In the genomic region with DNA sequence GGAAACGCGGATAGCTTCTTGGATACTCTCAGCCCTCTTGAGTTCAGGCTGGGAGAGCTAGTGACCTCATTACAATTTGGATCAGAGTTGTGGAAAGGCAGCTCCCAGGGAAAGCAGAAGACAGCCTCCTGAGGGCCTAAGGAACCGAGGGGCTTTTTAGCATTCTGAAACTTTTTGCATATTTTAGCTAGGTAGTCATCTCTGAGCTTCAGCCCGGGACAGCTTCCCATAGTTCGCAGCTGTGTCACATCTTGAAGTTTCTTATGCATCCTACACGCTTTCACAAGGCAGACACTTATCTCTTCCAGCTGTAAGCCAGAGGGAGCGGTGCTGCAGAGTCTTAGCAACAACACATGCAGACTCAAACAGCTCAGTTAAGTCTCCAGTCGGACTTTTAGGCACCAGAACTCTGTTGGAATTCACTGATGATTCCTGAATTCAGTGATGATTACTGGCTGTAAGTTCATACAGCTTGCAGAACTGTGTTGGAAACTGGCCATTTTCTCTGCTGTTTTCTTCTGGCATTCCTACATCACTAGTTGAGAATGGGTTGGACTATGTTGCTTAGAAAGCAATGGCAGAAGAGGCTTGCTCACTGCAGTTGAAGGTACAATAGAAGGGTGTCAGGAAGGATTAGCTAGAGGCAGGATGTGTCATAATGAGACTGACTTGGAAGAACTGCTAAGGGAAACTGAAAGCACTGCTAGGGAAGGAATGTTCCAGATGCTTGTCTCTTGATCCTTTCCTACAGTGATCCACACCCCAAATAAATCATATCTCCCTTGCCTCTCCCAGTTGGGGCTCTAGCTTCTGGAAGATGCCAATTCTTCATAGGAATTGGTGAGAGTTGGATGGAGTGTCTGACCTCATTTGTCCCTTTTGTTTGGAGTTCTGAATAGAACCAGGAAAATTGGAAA, we compare ENCODE assay signal across 9 mouse cellular contexts.
A peak's percentile ranks its signal among the peaks of the same experiment; 100 is the strongest.
DNase-seq lines count a peak whose midpoint lies in the region; ATAC-seq and TF ChIP-seq lines count a peak whose summit lies in the region.
"Had no signal": no experiment of that assay in that cellular context is flagged by ENCODE, and none has a peak within 500 bp of the region (broad histone marks: within the 10 kb centered on the region; RNA-seq: fewer than 3 reads in every experiment).

No protein-coding gene starts in this region.

- no peaks in the 10 kb centered on the region for H3K4me1 ChIP-seq in embryonic facial prominence, embryonic 14.5 days (ENCODE audit: control insufficient read depth, insufficient read depth, low read length)
- no peaks in the 10 kb centered on the region for H3K4me1 ChIP-seq in embryonic facial prominence, embryonic 10.5 days
- no peaks in the 10 kb centered on the region for H3K4me1 ChIP-seq in limb, embryonic 15.5 days
- no peaks in the 10 kb centered on the region for H3K4me1 ChIP-seq in thymus, adult 2 months (replicated peaks; ENCODE audit: control insufficient read depth, insufficient read depth, low read length)
- H3K4me1 ChIP-seq: liver, embryonic 13.5 days had no signal

- peak; percentile 82; the same call in 1 of the 2 replicates for ATAC-seq in embryonic facial prominence, embryonic 14.5 days (ENCODE audit: low read depth)
- peak; percentile 63; the same call in 1 of the 2 replicates for ATAC-seq in limb, embryonic 15.5 days (ENCODE audit: insufficient number of reproducible peaks, low FRiP score, low TSS enrichment, low read depth)
- ATAC-seq in monocyte, adult 5-6 weeks (replicated peaks; ENCODE audit: insufficient number of reproducible peaks, low FRiP score, low TSS enrichment, poor library complexity, severe bottlenecking), result no peak
- no peak for ATAC-seq in megakaryocyte progenitor cell, adult 5-6 weeks (replicated peaks; ENCODE audit: poor library complexity)

- no peak overlapping the region for H3K9ac ChIP-seq in embryonic facial prominence, embryonic 14.5 days (ENCODE audit: low read depth, low read length)
- no peak overlapping the region for H3K9ac ChIP-seq in limb, embryonic 15.5 days
- H3K9ac ChIP-seq: liver, embryonic 13.5 days had no signal

- TF ChIP-seq CTCF in thymus, adult 2 months (IDR thresholded peaks at IDR 0.05; ENCODE audit: borderline replicate concordance, control insufficient read depth, extremely low read depth, insufficient read depth, low read length, poor library complexity), result no peak

- H3K27ac ChIP-seq in embryonic facial prominence, embryonic 14.5 days (replicated peaks; ENCODE audit: low read depth, low read length), result no peak overlapping the region
- H3K27ac ChIP-seq in embryonic facial prominence, embryonic 10.5 days (replicated peaks), result no peak overlapping the region
- peak overlapping the region; percentile 17; the same call in 1 of the 2 replicates for H3K27ac ChIP-seq in limb, embryonic 15.5 days
- no peak overlapping the region for H3K27ac ChIP-seq in thymus, adult 2 months (ENCODE audit: control insufficient read depth, insufficient read depth, low read length)
- H3K27ac ChIP-seq: liver, embryonic 13.5 days had no signal

- H3K36me3 ChIP-seq in embryonic facial prominence, embryonic 14.5 days (ENCODE audit: control insufficient read depth, insufficient read depth, low read length), result no peaks in the 10 kb centered on the region
- H3K36me3 ChIP-seq in embryonic facial prominence, embryonic 10.5 days (replicated peaks), result no peaks in the 10 kb centered on the region
- no peaks in the 10 kb centered on the region for H3K36me3 ChIP-seq in limb, embryonic 15.5 days
- H3K36me3 ChIP-seq in thymus, adult 2 months (ENCODE audit: control insufficient read depth, insufficient read depth, low read length), result no peaks in the 10 kb centered on the region
- H3K36me3 ChIP-seq: liver, embryonic 13.5 days had no signal

- no peak overlapping the region for H3K4me2 ChIP-seq in embryonic facial prominence, embryonic 14.5 days (ENCODE audit: low read depth, low read length)
- no peak overlapping the region for H3K4me2 ChIP-seq in limb, embryonic 15.5 days
- H3K4me2 ChIP-seq: liver, embryonic 13.5 days had no signal

- TF ChIP-seq POLR2A in thymus, adult 2 months (IDR thresholded peaks at IDR 0.05; ENCODE audit: control insufficient read depth, extremely low read depth, insufficient read depth, low read length, poor library complexity), result no peak

- H3K9me3 ChIP-seq in embryonic facial prominence, embryonic 14.5 days (ENCODE audit: control insufficient read depth, low read length), result no peaks in the 10 kb centered on the region
- no peaks in the 10 kb centered on the region for H3K9me3 ChIP-seq in embryonic facial prominence, embryonic 10.5 days
- no peaks in the 10 kb centered on the region for H3K9me3 ChIP-seq in limb, embryonic 15.5 days
- H3K9me3 ChIP-seq: liver, embryonic 13.5 days had no signal

- no peak overlapping the region for H3K4me3 ChIP-seq in embryonic facial prominence, embryonic 14.5 days (ENCODE audit: low read depth, low read length)
- H3K4me3 ChIP-seq in embryonic facial prominence, embryonic 10.5 days, result no peak overlapping the region
- no peak overlapping the region for H3K4me3 ChIP-seq in limb, embryonic 15.5 days
- no peak overlapping the region for H3K4me3 ChIP-seq in thymus, adult 2 months (ENCODE audit: control insufficient read depth, insufficient read depth, low read length)
- H3K4me3 ChIP-seq: liver, embryonic 13.5 days had no signal

- no peaks in the 10 kb centered on the region for H3K27me3 ChIP-seq in embryonic facial prominence, embryonic 14.5 days (replicated peaks; ENCODE audit: control insufficient read depth, insufficient read depth, low read length)
- peaks cover 30% of the 10 kb centered on the region for H3K27me3 ChIP-seq in embryonic facial prominence, embryonic 10.5 days (replicated peaks; ENCODE audit: low read depth, poor library complexity, severe bottlenecking)
- H3K27me3 ChIP-seq in limb, embryonic 15.5 days, result no peaks in the 10 kb centered on the region
- H3K27me3 ChIP-seq in thymus, adult 2 months (ENCODE audit: control insufficient read depth, insufficient read depth, low read length), result no peaks in the 10 kb centered on the region
- H3K27me3 ChIP-seq: liver, embryonic 13.5 days had no signal

- 43% methylated on average over 8 of the region's 8 CpGs for WGBS in embryonic facial prominence, embryonic 14.5 days
- WGBS in embryonic facial prominence, embryonic 10.5 days, result 65% methylated on average over 8 of the region's 8 CpGs
- 45% methylated on average over 8 of the region's 8 CpGs for WGBS in limb, embryonic 15.5 days
- WGBS in thymus, adult 2 months, result 87% methylated on average over 8 of the region's 8 CpGs

- DNase-seq in embryonic facial prominence, embryonic 14.5 days (ENCODE audit: low spot score), result peak; percentile 82
- no peak for DNase-seq in embryonic facial prominence, embryonic 10.5 days (ENCODE audit: low spot score)
- peak; percentile 20 for DNase-seq in urinary bladder, postnatal 14 days (ENCODE audit: low spot score)
- no peak for DNase-seq in urinary bladder, postnatal 25 days (ENCODE audit: low spot score)
- DNase-seq in thymus, adult 2 months, result no peak
- DNase-seq: liver, embryonic 13.5 days had no signal

Comparison
In these comparisons a context has a peak if more than half of its experiments do, and no peak if none do; other contexts are left out.
1. DNase-seq: peak in embryonic facial prominence, embryonic 14.5 days (single experiment) and urinary bladder, postnatal 14 days (single experiment); none in embryonic facial prominence, embryonic 10.5 days (single experiment), urinary bladder, postnatal 25 days (single experiment) and thymus, adult 2 months (single experiment).
2. ATAC-seq: peak in embryonic facial prominence, embryonic 14.5 days (single experiment) and limb, embryonic 15.5 days (single experiment); none in monocyte, adult 5-6 weeks (single experiment) and megakaryocyte progenitor cell, adult 5-6 weeks (single experiment).